Mouse (Mus musculus) embryonic facial prominence, embryonic 11.5 days (tissue): ENCODE data around the gene Vmn2r83. TPM values are rescaled to one million over a fixed set of nuclear protein-coding genes. Genes with fewer than 3 reads are reported as not detected.
A peak's percentile ranks its signal among the peaks of the same experiment; 100 is the strongest.

Experiments used
- ATAC-seq: fragments of 200-750 bp; cut with Nextera tagmentation; replicated peaks from 2 replicates; pipeline ENCODE4 v1.8.0; 2017; ENCODE audit warnings: low read depth; ENCODE audit not compliant: insufficient number of reproducible peaks, low FRiP score, low TSS enrichment
- DNase-seq: peaks from one replicate; pipeline ENCODE4 v3.0.0-alpha.2; 2015; ENCODE audit warnings: low spot score
- H3K27ac ChIP-seq: fragments of 300-500 bp; sonication (generic); replicated peaks from 2 replicates; pipeline ENCODE4 v1.5.1; 2014; ENCODE audit warnings: mild to moderate bottlenecking, low read depth, low read length, control low read depth
- H3K27me3 ChIP-seq: fragments of 300-500 bp; sonication (generic); 2 replicates; pipeline ENCODE4 v1.6.1; 2014; ENCODE audit warnings: mild to moderate bottlenecking, low read length, moderate library complexity, mixed read lengths; ENCODE audit not compliant: control insufficient read depth, insufficient read depth
- H3K36me3 ChIP-seq: fragments of 300-500 bp; sonication (generic); replicated peaks from 2 replicates; pipeline ENCODE4 v1.6.1; 2014; ENCODE audit warnings: low read depth, mild to moderate bottlenecking, low read length, moderate library complexity, mixed read lengths; ENCODE audit not compliant: control insufficient read depth, insufficient read depth
- H3K4me1 ChIP-seq: fragments of 300-500 bp; sonication (generic); 2 replicates; pipeline ENCODE4 v1.6.1; 2014; ENCODE audit warnings: low read length, mixed read lengths; ENCODE audit not compliant: control insufficient read depth, insufficient read depth
- H3K4me2 ChIP-seq: fragments of 300-500 bp; sonication (generic); 2 replicates; pipeline ENCODE4 v1.6.1; 2014; ENCODE audit warnings: low read depth, mild to moderate bottlenecking, control low read depth, low read length, moderate library complexity
- H3K4me3 ChIP-seq: fragments of 300-500 bp; sonication (generic); 2 replicates; pipeline ENCODE4 v1.5.1; 2014; ENCODE audit warnings: low read depth, low read length, control low read depth
- H3K9ac ChIP-seq: fragments of 300-500 bp; sonication (generic); replicated peaks from 2 replicates; pipeline ENCODE4 v1.6.1; 2014; ENCODE audit warnings: mild to moderate bottlenecking, control low read depth, low read length
- H3K9me3 ChIP-seq: fragments of 300-500 bp; sonication (generic); replicated peaks from 2 replicates; pipeline ENCODE4 v1.6.1; 2016; ENCODE audit warnings: mild to moderate bottlenecking, low read length, inconsistent platforms, mixed read lengths; ENCODE audit not compliant: control insufficient read depth
- WGBS: fragments of 180-500 bp; shearing (Covaris S2); extraction: QIAGEN DNeasy Blood & Tissue Kit; methylation state at CpG from one replicate; pipeline ENCODE4 v1.1.7; 2014; 5-methylcytosine and 5-hydroxymethylcytosine counted together
- polyA plus RNA-seq: library from polyadenylated mRNA; unstranded; fragments of >200 nt; fragmentation: Nextera tagmentation; extraction: Ambion mirVana; gene quantifications from 2 replicates; pipeline ENCODE4 v1.2.1, GENCODE M21; 2014

Vmn2r83 gene
- polyA plus RNA-seq, 1 experiment from 2014 or later: not detected

DNA sequence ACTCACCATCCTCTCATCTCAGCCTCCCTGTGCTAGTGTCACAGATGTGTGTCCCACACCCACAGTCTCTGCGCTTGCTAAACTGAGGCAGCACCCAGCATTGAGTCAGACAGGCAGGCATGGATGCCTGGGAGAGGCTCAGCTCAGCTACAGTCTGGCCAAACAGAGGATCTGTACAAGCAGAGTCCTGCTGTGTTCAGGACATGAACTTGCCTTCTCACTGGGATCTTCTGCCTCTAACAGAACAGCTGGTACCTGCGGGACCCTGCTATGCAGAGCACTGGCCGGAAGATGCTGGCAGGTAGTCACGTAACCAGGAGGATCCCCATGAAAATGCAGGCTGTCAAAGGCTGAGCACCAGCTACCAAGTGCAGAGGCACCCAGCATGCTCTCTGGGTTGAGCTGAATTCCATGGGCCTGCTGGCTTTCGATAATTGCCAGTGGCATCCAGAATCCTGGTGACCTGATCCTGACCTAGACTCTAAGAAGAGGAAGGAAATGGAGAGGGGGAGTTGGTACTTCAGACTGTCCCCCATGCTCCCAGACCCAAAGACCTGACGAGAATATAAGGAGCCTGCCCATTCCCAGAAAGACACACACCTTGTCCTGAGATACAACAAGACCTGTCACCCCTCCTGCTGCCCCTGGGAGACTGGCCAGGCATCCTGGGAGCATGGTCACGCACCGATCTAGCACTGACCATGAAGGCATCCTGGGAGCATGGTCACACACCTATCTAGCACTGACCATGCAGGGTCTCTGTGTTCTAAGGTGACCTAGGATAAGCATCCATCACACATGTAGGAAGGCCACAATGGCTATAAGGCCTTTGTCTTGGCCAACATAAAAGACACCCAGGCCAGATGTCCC is 57.2 kb downstream of the Vmn2r83 start:
- WGBS: 93% methylated on average over 8 of the region's 8 CpGs
- Histone ChIP-seq H3K27ac (no peak overlapping the region), H3K4me3 (no peak overlapping the region), H3K9ac (no peak overlapping the region), H3K9me3 (no peaks in the 10 kb centered on the region), H3K4me2 (no peak overlapping the region), H3K36me3 (no peaks in the 10 kb centered on the region), H3K27me3 (no peaks in the 10 kb centered on the region), H3K4me1 (no peaks in the 10 kb centered on the region)
- no peak for DNase-seq
- no peak for ATAC-seq

DNA sequence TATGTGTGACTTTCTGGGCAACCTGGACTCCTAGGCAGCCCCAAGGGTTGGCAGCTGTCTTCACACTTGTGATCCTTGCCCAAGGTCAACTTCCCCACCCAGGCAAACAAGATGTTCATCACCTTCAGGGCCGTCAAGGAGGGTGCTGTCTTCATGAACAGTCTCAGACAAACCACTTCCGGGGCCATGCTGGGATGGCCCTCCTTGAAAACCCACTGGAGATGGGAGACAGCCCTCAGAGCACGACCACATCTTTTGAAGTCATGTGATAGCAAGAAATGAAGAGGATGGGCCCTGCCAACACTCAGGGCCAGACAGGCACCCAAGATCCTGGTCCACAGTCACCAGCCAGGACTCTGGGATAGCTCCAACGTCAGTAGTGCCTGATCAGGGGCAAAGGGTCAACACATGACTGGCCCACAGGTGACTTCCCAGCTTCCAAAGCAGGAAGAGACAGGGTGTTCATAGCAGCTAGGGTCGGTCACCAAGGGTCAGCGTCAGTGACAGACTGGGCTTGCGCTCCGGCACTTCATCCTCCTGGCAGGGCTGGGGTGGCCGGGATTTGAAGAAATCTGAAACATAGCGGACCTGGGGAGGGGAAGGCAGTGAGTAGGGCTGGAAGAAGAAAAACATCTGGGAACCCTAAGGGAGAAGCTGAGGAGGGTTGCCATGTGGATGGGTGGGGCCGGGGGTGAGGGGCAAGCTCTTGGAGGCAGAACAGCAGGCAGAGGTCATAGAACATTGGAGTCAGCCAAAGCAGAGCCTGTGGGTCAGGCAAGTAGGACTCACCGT is 58.3 kb downstream of the Vmn2r83 start:
- no peak overlapping the region for H3K27ac ChIP-seq
- no peak for DNase-seq
- H3K4me2 ChIP-seq: no peak overlapping the region
- no peaks in the 10 kb centered on the region for H3K36me3 ChIP-seq
- H3K4me1 ChIP-seq: no peaks in the 10 kb centered on the region
- no peak overlapping the region for H3K9ac ChIP-seq
- H3K4me3 ChIP-seq: no peak overlapping the region
- H3K27me3 ChIP-seq: no peaks in the 10 kb centered on the region
- WGBS: 83% methylated on average over 12 of the region's 12 CpGs
- 0 out of 2 replicates have a peak, but pooled peaks have one; percentile 11 for ATAC-seq
- no peaks in the 10 kb centered on the region for H3K9me3 ChIP-seq

DNA sequence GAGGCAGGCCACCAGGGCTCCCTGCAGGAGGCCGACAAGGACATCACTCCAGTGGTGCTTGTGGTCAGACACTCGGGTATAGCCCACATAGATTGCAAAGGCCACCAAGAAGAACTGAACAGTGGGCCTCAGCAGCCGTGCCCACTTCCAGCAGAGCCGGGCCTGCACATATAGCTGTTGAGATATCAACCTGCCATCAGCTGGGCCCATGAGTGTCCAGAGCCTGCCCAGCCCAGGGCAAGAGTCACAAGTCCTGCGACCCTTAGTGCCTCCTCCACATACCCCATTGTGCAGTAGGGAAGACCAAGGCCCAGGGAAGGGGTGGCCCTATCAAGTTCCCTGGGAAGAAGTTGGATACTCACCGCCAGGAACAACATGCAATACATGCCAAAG is 58.9 kb downstream of the Vmn2r83 start:
- ATAC-seq: no peak
- Histone ChIP-seq H3K36me3 (no peaks in the 10 kb centered on the region), H3K27ac (no peak overlapping the region), H3K4me2 (no peak overlapping the region), H3K27me3 (no peaks in the 10 kb centered on the region), H3K9me3 (no peaks in the 10 kb centered on the region), H3K4me3 (no peak overlapping the region), H3K4me1 (no peaks in the 10 kb centered on the region), H3K9ac (no peak overlapping the region)
- no peak for DNase-seq
- WGBS: 83% methylated on average over 6 of the region's 6 CpGs

DNA sequence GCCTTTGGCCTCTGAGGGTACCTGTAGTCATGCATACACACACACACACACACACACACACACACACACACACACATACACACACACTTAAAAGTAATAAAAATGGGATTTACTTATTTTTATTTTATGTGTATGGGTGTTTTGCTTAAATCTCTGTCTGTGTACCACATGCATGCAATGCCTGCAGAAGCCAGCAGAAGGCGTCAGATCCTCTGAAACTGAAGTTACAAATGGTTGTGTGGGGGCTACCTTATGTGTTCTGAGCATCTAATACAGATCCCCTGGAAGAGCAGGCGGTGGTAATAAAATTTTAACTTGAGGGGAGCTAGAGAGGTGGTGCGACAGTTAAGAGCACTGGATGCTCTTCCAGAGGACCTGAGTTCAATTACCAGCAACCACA is 59.5 kb downstream of the Vmn2r83 start:
- no peaks in the 10 kb centered on the region for H3K9me3 ChIP-seq
- H3K36me3 ChIP-seq: no peaks in the 10 kb centered on the region
- H3K4me1 ChIP-seq: no peaks in the 10 kb centered on the region
- no peak overlapping the region for H3K4me2 ChIP-seq
- no peak overlapping the region for H3K9ac ChIP-seq
- H3K4me3 ChIP-seq: no peak overlapping the region
- ATAC-seq (no peak), DNase-seq (no peak)
- H3K27ac ChIP-seq: no peak overlapping the region
- H3K27me3 ChIP-seq: no peaks in the 10 kb centered on the region
- 75% methylated on average over 3 of the region's 3 CpGs for WGBS

DNA sequence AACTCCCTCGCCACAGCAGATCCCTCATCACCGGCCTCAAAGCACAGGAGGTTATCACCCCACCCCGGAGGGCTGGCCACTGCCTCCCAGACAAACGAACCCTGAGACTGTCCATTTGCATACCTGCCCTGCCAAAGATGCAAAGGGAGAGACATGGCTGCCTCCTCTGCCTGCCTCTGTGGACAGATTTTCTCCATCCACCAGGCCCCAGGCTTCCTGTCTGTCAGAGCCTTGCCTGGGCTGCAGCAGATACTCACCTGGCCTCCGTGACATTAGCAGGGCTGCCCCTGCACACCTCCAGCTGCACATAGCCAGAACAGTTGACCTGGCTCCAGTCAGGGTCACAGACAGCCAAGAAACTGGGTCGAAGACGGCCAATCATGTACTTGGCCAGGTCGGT is 61.7 kb downstream of the Vmn2r83 start:
- Histone ChIP-seq H3K9me3 (no peaks in the 10 kb centered on the region), H3K27me3 (no peaks in the 10 kb centered on the region), H3K36me3 (no peaks in the 10 kb centered on the region), H3K9ac (no peak overlapping the region), H3K4me1 (no peaks in the 10 kb centered on the region), H3K27ac (no peak overlapping the region), H3K4me3 (no peak overlapping the region), H3K4me2 (no peak overlapping the region)
- DNase-seq (no peak), ATAC-seq (no peak)
- 70% methylated on average over 8 of the region's 8 CpGs for WGBS

DNA sequence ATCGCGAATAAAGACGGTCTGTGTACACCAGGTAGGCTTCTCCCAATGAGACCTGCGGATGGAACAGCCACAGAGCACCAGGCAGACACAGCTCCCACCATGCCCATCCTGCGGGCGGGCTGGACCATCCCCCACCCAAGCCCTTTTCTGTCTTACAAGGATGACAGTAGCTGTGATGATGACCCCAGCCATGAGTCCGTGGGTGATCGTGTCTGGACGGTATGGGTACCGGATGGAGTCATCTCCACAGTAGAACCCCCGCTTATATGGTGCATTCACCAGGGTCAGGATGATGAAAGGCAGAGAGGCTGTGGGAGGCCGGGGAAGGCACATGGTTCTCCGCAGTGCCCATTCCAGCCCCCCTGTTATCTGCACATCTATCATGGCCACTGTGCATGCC is 62.2 kb downstream of the Vmn2r83 start:
- WGBS: 94% methylated on average over 13 of the region's 13 CpGs

DNA sequence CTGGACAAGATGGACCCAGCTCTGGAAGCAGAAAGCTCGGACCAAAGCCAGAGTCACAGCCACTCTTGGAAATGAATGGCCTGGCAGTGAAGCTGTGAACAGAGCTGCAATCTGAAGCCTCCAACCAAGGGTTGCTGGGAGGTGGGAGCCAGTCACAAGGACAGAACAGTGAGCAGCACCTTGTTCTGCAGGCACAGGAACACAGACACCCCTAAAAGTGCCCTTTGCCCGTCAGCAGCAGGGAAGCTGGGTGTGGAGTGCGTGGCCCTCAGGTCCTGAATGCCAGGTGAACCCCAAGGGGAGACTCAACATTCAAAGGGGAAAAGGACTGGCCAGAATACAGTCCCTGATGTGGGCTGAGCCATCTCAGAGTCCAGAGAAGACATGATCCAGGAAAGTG is 63.1 kb downstream of the Vmn2r83 start:
- Histone ChIP-seq H3K4me3 (no peak overlapping the region), H3K27me3 (no peaks in the 10 kb centered on the region), H3K27ac (no peak overlapping the region), H3K9me3 (no peaks in the 10 kb centered on the region), H3K4me1 (no peaks in the 10 kb centered on the region), H3K4me2 (no peak overlapping the region), H3K9ac (no peak overlapping the region), H3K36me3 (no peaks in the 10 kb centered on the region)
- ATAC-seq (no peak), DNase-seq (no peak)
- 85% methylated on average over 3 of the region's 3 CpGs for WGBS

More for the DNA sequence above, 62.2 kb downstream of the Vmn2r83 start:
- H3K27me3 ChIP-seq: no peaks in the 10 kb centered on the region
- H3K9ac ChIP-seq: no peak overlapping the region
- H3K36me3 ChIP-seq: no peaks in the 10 kb centered on the region
- no peak overlapping the region for H3K4me2 ChIP-seq
- no peaks in the 10 kb centered on the region for H3K9me3 ChIP-seq
- no peaks in the 10 kb centered on the region for H3K4me1 ChIP-seq
- H3K27ac ChIP-seq: no peak overlapping the region
- no peak for DNase-seq
- H3K4me3 ChIP-seq: no peak overlapping the region
- ATAC-seq: no peak

DNA sequence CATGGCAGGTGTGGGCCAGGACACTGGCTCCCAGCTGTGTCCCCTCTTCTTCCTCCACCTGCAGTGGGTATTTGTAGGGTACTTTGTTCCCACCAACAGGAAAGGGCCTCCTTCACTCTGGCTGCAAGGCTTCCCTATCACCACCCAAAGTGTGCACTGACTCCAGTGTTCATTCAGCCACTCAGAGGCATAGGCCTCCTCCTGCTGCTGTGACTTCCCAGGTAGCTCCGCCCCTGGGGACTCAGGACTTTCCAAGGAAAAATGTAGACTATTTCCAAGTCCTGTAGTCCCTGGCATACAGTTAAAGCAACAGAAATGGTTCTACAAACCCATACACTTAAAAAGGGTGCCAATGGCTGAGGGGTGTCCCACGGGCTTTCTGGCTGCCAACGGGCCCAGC is 64.1 kb downstream of the Vmn2r83 start:
- DNase-seq (no peak), ATAC-seq (no peak)
- no peak overlapping the region for H3K27ac ChIP-seq
- peak overlapping the region; percentile 97 for H3K4me2 ChIP-seq
- peak overlapping the region; percentile 64; the same call in 1 of the 2 replicates for H3K9ac ChIP-seq
- peak overlapping the region; percentile 62 for H3K4me3 ChIP-seq
- no peaks in the 10 kb centered on the region for H3K9me3 ChIP-seq
- no peaks in the 10 kb centered on the region for H3K27me3 ChIP-seq
- H3K4me1 ChIP-seq: no peaks in the 10 kb centered on the region
- no peaks in the 10 kb centered on the region for H3K36me3 ChIP-seq
- WGBS: 17% methylated on average over 3 of the region's 3 CpGs
